Mouse (Mus musculus) liver, embryonic 14.5 days (tissue): ENCODE measurements at regions not wholly inside any gene's neighbourhood (a gene's known extent, or its start where the extent isn't known, plus 50 kb on each side); places are given as distances from the start of the nearest gene placed in this dataset.

ENCODE experiments used
- ATAC-seq: fragments of 200-750 bp; cut with Nextera tagmentation; 2 replicates; pipeline ENCODE4 v1.8.0; 2017; ENCODE audit warnings: moderate number of reproducible peaks, mild to moderate bottlenecking, moderate library complexity; ENCODE audit not compliant: insufficient read depth
- DNase-seq, 3 experiments: peaks; one replicate each; pipeline ENCODE4 v3.0.0-alpha.2; 2012 to 2013; ENCODE audit warnings: low read depth in 3 of 3, low spot score in 3 of 3
- H3K27ac ChIP-seq: fragments of 300-500 bp; sonication (generic); 2 replicates; pipeline ENCODE4 v1.5.1; 2014; ENCODE audit warnings: moderate library complexity, mild to moderate bottlenecking, control low read depth, inconsistent platforms
- H3K27me3 ChIP-seq: fragments of 300-500 bp; sonication (generic); 2 replicates; pipeline ENCODE4 v1.6.1; 2014; ENCODE audit warnings: mild to moderate bottlenecking, low read length, moderate library complexity; ENCODE audit not compliant: control insufficient read depth, insufficient read depth
- H3K36me3 ChIP-seq: fragments of 300-500 bp; sonication (generic); replicated peaks from 2 replicates; pipeline ENCODE4 v1.6.1; 2014; ENCODE audit warnings: low read depth; ENCODE audit not compliant: control insufficient read depth, insufficient read depth
- H3K4me1 ChIP-seq, 2 experiments: fragments of 200-500 bp in 1 of 2; fragments of 300-500 bp in 1 of 2; sonication (generic) in 1 of 2; replicated peaks; 2 replicates each; pipeline ENCODE4 v1.6.1; 2012 to 2014; ENCODE audit warnings: antibody characterized with exemption in 1 of 2, inconsistent platforms in 1 of 2, low read length in 1 of 2; ENCODE audit not compliant: control insufficient read depth in 2 of 2, insufficient read depth in 2 of 2
- H3K4me2 ChIP-seq: fragments of 300-500 bp; sonication (generic); 2 replicates; pipeline ENCODE4 v1.6.1; 2014; ENCODE audit warnings: low read depth, mild to moderate bottlenecking, control low read depth, moderate library complexity
- H3K4me3 ChIP-seq, 2 experiments: fragments of 200-500 bp in 1 of 2; fragments of 300-500 bp in 1 of 2; sonication (generic) in 1 of 2; 2 replicates each; pipeline ENCODE4 v1.5.1; 2012 to 2014; ENCODE audit warnings: low read depth in 2 of 2, low read length in 2 of 2, mild to moderate bottlenecking in 2 of 2, control low read depth in 1 of 2, inconsistent platforms in 1 of 2, moderate library complexity in 1 of 2; ENCODE audit not compliant: insufficient read depth in 1 of 2
- H3K9ac ChIP-seq: fragments of 300-500 bp; sonication (generic); replicated peaks from 2 replicates; pipeline ENCODE4 v1.6.1; 2014; ENCODE audit warnings: mild to moderate bottlenecking, control low read depth, moderate library complexity
- H3K9me3 ChIP-seq: fragments of 300-500 bp; sonication (generic); 2 replicates; pipeline ENCODE4 v1.6.1; 2016; ENCODE audit warnings: low read length, mixed read lengths; ENCODE audit not compliant: control insufficient read depth
- CTCF ChIP-seq: IDR thresholded peaks from 2 replicates; pipeline ENCODE4 v1.5.1; 2016; ENCODE audit warnings: antibody characterized with exemption, low read depth, control low read depth
- EP300 ChIP-seq: IDR thresholded peaks from 2 replicates; pipeline ENCODE4 v1.6.1; 2016; ENCODE audit warnings: antibody characterized with exemption, low read depth
- WGBS: fragments of 180-500 bp; shearing (Covaris S2); extraction: QIAGEN DNeasy Blood & Tissue Kit; methylation state at CpG from one replicate; pipeline ENCODE4 v1.1.7; 2014; ENCODE audit not compliant: insufficient replicate concordance; 5-methylcytosine and 5-hydroxymethylcytosine counted together

DNA sequence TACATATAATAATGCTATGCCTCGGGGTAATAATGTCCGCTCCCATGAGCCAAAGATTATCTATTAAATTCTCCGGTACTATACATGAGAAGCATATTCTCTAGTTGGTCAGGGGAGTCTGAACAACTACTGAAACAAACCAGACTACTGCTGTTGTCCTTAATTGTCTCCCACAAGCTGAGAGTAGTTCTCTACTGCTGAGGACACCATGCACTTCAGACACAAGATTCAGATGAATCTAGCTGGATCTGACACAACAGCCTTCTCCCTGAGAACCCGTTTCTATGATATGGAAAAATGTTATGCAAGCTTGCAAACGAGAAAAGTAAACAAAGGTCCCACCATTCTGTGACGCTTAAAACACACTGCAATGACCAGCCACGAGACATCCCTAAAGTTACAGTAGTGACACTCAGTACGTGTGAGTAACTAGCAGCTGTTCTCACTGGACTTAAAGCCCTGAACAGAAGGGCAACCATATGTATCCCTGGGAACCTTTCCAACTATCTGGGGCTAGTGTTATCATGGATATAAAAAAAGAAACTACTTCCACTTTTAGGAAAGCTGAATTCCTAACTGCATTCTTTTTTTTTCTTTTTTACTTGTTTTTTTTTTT lies 411.1 kb downstream of the Tfec start:
- DNase-seq (no peak), ATAC-seq (no peak)
- Histone ChIP-seq H3K27ac (no peak overlapping the region), H3K4me2 (no peak overlapping the region), H3K27me3 (no peaks in the 10 kb centered on the region), H3K9me3 (no peaks in the 10 kb centered on the region), H3K4me3 (no peak overlapping the region), H3K4me1 (no peaks in the 10 kb centered on the region), H3K9ac (no peak overlapping the region), H3K36me3 (no peaks in the 10 kb centered on the region)
- WGBS, result 58% methylated on average over 8 of the region's 8 CpGs
- no peak for TF ChIP-seq CTCF
- TF ChIP-seq EP300, result no peak

DNA sequence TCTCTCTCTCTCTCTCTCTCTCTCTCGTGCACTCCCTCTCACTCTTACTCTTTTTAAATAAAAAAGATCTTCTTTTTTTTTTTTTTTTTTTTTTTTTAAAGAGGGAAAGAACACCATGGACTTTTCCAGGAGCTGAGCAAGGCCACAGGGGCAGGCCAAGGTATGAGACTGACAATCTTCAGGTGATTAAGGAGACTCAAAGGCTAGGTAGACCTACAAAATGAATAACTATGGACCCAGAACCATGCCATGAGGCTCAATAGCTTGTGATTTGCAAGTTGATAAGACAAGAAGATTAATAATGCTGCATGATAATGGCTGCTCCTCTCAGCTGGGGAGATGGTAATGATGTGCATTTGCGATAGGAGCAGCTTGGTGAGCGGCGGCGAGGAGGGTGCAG lies 414.9 kb downstream of the Tfec start:
- TF ChIP-seq EP300, result no peak
- TF ChIP-seq CTCF, result no peak
- 64% methylated on average over 5 of the region's 5 CpGs for WGBS
- Histone ChIP-seq H3K36me3 (no peaks in the 10 kb centered on the region), H3K9me3 (no peaks in the 10 kb centered on the region), H3K9ac (no peak overlapping the region), H3K4me1 (no peaks in the 10 kb centered on the region), H3K4me2 (no peak overlapping the region), H3K27ac (no peak overlapping the region), H3K27me3 (no peaks in the 10 kb centered on the region), H3K4me3 (no peak overlapping the region)
- ATAC-seq (no peak), DNase-seq (no peak)

DNA sequence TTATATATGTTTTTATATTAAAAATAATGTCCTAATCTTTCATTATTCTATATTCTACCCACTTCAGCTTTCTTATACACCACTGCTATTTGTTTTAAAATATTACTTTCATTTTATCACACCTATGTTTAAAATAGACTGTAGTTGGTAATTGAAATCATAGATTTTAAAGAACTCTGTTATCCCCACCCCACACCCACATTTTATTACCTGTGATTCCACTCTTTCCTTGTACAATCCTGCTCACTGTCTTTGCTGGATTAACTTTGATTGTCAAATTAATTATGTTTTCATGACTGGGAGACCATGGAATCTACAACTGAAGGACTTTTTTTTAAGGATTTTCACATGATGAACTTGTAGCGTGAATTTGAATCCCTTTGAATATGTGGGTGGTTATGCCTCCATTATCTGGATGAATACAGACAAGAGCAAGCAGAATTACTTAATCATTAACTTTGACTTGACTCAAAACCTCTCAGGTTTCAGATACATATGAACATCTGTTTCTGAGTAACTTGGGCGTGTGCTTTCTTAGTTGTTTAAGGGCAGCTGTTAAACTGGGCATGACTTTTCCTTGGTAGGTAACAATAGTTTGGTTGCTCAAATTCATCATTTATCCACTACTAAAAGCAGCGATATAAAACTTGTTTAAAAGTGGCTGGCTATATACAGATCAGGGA lies 429.4 kb downstream of the Tfec start:
- 57% methylated on average over 3 of the region's 3 CpGs for WGBS
- Histone ChIP-seq H3K4me2 (no peak overlapping the region), H3K27ac (no peak overlapping the region), H3K36me3 (no peaks in the 10 kb centered on the region), H3K4me1 (no peaks in the 10 kb centered on the region), H3K4me3 (no peak overlapping the region), H3K9ac (no peak overlapping the region), H3K9me3 (no peaks in the 10 kb centered on the region), H3K27me3 (no peaks in the 10 kb centered on the region)
- ATAC-seq, result no peak
- no peak for TF ChIP-seq EP300
- TF ChIP-seq CTCF, result no peak
- DNase-seq, result no peak

DNA sequence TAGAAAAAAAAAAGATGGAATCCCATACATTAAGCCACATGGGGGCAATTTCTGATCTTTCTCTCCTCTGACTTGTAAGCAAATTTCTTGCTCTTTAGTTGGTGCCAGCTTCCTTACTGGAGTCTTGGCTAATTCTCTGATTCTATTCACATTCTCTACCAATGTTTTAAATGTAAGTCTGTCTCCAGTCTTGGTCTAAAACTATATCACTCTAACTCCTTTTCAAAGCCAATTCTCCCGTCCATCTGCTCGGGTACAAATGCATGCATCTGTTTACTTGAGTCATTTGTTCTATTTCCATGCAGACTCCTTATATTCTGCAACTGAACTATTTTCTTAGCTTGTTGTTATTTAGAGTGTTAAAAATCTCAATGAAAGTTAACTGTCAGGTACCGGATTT lies 440.0 kb downstream of the Tfec start:
- WGBS, result 62% methylated on average over 3 of the region's 3 CpGs
- Histone ChIP-seq H3K27me3 (no peaks in the 10 kb centered on the region), H3K9ac (no peak overlapping the region), H3K36me3 (no peaks in the 10 kb centered on the region), H3K4me2 (no peak overlapping the region), H3K27ac (no peak overlapping the region), H3K9me3 (no peaks in the 10 kb centered on the region), H3K4me1 (no peaks in the 10 kb centered on the region), H3K4me3 (no peak overlapping the region)
- DNase-seq (no peak), ATAC-seq (no peak)
- TF ChIP-seq EP300 (no peak), CTCF (no peak)
